Mouse (Mus musculus): Measurements from ENCODE around the gene Armc12. TPM values are rescaled to one million over a fixed set of nuclear protein-coding genes. Genes with fewer than 3 reads are reported as not detected.

Armc12 gene
- polyA plus RNA-seq, 1 experiment from 2014 or later: not detected

DNA sequence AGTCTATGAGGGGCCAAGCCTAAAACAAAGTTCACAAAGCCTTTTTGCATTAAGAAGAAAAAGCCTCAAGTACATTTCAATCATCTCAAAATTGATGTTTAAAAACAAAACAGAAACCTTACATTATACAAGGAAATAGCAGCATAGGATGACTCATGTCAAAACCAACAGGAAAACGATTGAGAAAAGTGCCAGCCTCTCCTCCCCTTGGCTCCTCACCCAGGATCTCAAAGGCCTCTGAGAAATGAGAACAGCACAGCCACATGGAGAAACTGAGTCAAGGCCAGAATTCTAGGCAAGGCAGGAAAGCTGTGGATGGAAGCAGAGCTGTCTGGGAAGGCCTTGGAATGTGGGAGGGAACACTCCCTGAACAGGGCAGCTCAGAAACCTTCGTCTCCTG is 58.0 kb downstream of the Armc12 start:
- peaks cover 29% of the 10 kb centered on the region for H3K36me3 ChIP-seq (ENCODE audit: control insufficient read depth, insufficient read depth, low read length)
- WGBS: 83% methylated on average over 2 of the region's 2 CpGs

More for the DNA sequence above, 58.0 kb downstream of the Armc12 start:
- H3K9ac ChIP-seq (ENCODE audit: low read length): no peak overlapping the region
- no peak for ATAC-seq (ENCODE audit: low read depth)
- H3K9me3 ChIP-seq (ENCODE audit: control insufficient read depth, low read length): no peaks in the 10 kb centered on the region
- no peak overlapping the region for H3K4me3 ChIP-seq (ENCODE audit: low read length)
- no peaks in the 10 kb centered on the region for H3K27me3 ChIP-seq (ENCODE audit: control insufficient read depth, insufficient read depth, low read depth, low read length)
- H3K27ac ChIP-seq (ENCODE audit: low read length): no peak overlapping the region
- no peak overlapping the region for H3K4me2 ChIP-seq (ENCODE audit: low read depth, low read length)
- no peaks in the 10 kb centered on the region for H3K4me1 ChIP-seq (replicated peaks; ENCODE audit: control insufficient read depth, insufficient read depth, low read length)

Small RNA genes within 50 kb of the gene (microRNA-seq; reads per million reads assigned to microRNA genes)
- not detected for gene Gm25195
- not detected for gene Mir6969

Other genes starting within 250 kb of the Armc12 start
- gene Fance, start 217.3 kb upstream of the Armc12 start, polyA plus RNA-seq (2015; fragmentation: Nextera tagmentation; extraction: Ambion mirVana): 22.1 and 32.4 TPM in 2 replicates
- gene Rpl10a, start 202.3 kb upstream of the Armc12 start, polyA plus RNA-seq (2015; fragmentation: Nextera tagmentation; extraction: Ambion mirVana): 615 and 635 TPM in 2 replicates
- 11.6 and 12.4 TPM in 2 replicates for gene Tead3, start 180.0 kb upstream of the Armc12 start, polyA plus RNA-seq (2015; fragmentation: Nextera tagmentation; extraction: Ambion mirVana)
- 7.6 and 9.3 TPM in 2 replicates for gene Tulp1, start 165.6 kb upstream of the Armc12 start, polyA plus RNA-seq (2015; fragmentation: Nextera tagmentation; extraction: Ambion mirVana)
- 38.5 and 43.8 TPM in 2 replicates for gene Fkbp5, start 13.3 kb upstream of the Armc12 start, polyA plus RNA-seq (2015; fragmentation: Nextera tagmentation; extraction: Ambion mirVana)
- not detected in 2 replicates for gene Clpsl2, start 18.6 kb downstream of the Armc12 start, polyA plus RNA-seq (2015; fragmentation: Nextera tagmentation; extraction: Ambion mirVana)
- 0.35 and 1.8 TPM in 2 replicates for gene Clps, start 30.0 kb downstream of the Armc12 start, polyA plus RNA-seq (2015; fragmentation: Nextera tagmentation; extraction: Ambion mirVana)
- 0.48 and 0.50 TPM in 2 replicates for gene Lhfpl5, start 44.8 kb downstream of the Armc12 start, polyA plus RNA-seq (2015; fragmentation: Nextera tagmentation; extraction: Ambion mirVana)
- 62.2 and 69.2 TPM in 2 replicates for gene Srpk1, start 91.9 kb downstream of the Armc12 start, polyA plus RNA-seq (2015; fragmentation: Nextera tagmentation; extraction: Ambion mirVana)
- gene Slc26a8, start 159.4 kb downstream of the Armc12 start, polyA plus RNA-seq (2015; fragmentation: Nextera tagmentation; extraction: Ambion mirVana): 0.43 and 0.74 TPM in 2 replicates
- 46.1 and 49.8 TPM in 2 replicates for gene Mapk14, start 160.5 kb downstream of the Armc12 start, polyA plus RNA-seq (2015; fragmentation: Nextera tagmentation; extraction: Ambion mirVana)
- 2.7 and 3.2 TPM in 2 replicates for gene AC170998.1, start 195.3 kb downstream of the Armc12 start, polyA plus RNA-seq (2015; fragmentation: Nextera tagmentation; extraction: Ambion mirVana)
- gene Mapk13, start 238.5 kb downstream of the Armc12 start, polyA plus RNA-seq (2015; fragmentation: Nextera tagmentation; extraction: Ambion mirVana): 78.6 and 80.0 TPM in 2 replicates